Mouse (Mus musculus) liver, embryonic 14.5 days (tissue): ENCODE results near the gene 1520401A03Rik. TPM values are rescaled to one million over a fixed set of nuclear protein-coding genes. Genes with fewer than 3 reads are reported as not detected.

ENCODE experiments used
- ATAC-seq: fragments of 200-750 bp; cut with Nextera tagmentation; 2 replicates; pipeline ENCODE4 v1.8.0; 2017; ENCODE audit warnings: moderate number of reproducible peaks, mild to moderate bottlenecking, moderate library complexity; ENCODE audit not compliant: insufficient read depth
- DNase-seq, 3 experiments: peaks; one replicate each; pipeline ENCODE4 v3.0.0-alpha.2; 2012 to 2013; ENCODE audit warnings: low read depth in 3 of 3, low spot score in 3 of 3
- H3K27ac ChIP-seq: fragments of 300-500 bp; sonication (generic); 2 replicates; pipeline ENCODE4 v1.5.1; 2014; ENCODE audit warnings: moderate library complexity, mild to moderate bottlenecking, control low read depth, inconsistent platforms
- H3K27me3 ChIP-seq: fragments of 300-500 bp; sonication (generic); 2 replicates; pipeline ENCODE4 v1.6.1; 2014; ENCODE audit warnings: mild to moderate bottlenecking, low read length, moderate library complexity; ENCODE audit not compliant: control insufficient read depth, insufficient read depth
- H3K36me3 ChIP-seq: fragments of 300-500 bp; sonication (generic); replicated peaks from 2 replicates; pipeline ENCODE4 v1.6.1; 2014; ENCODE audit warnings: low read depth; ENCODE audit not compliant: control insufficient read depth, insufficient read depth
- H3K4me1 ChIP-seq, 2 experiments: fragments of 200-500 bp in 1 of 2; fragments of 300-500 bp in 1 of 2; sonication (generic) in 1 of 2; replicated peaks; 2 replicates each; pipeline ENCODE4 v1.6.1; 2012 to 2014; ENCODE audit warnings: antibody characterized with exemption in 1 of 2, inconsistent platforms in 1 of 2, low read length in 1 of 2; ENCODE audit not compliant: control insufficient read depth in 2 of 2, insufficient read depth in 2 of 2
- H3K4me2 ChIP-seq: fragments of 300-500 bp; sonication (generic); 2 replicates; pipeline ENCODE4 v1.6.1; 2014; ENCODE audit warnings: low read depth, mild to moderate bottlenecking, control low read depth, moderate library complexity
- H3K4me3 ChIP-seq, 2 experiments: fragments of 200-500 bp in 1 of 2; fragments of 300-500 bp in 1 of 2; sonication (generic) in 1 of 2; 2 replicates each; pipeline ENCODE4 v1.5.1; 2012 to 2014; ENCODE audit warnings: low read depth in 2 of 2, low read length in 2 of 2, mild to moderate bottlenecking in 2 of 2, control low read depth in 1 of 2, inconsistent platforms in 1 of 2, moderate library complexity in 1 of 2; ENCODE audit not compliant: insufficient read depth in 1 of 2
- H3K9ac ChIP-seq: fragments of 300-500 bp; sonication (generic); replicated peaks from 2 replicates; pipeline ENCODE4 v1.6.1; 2014; ENCODE audit warnings: mild to moderate bottlenecking, control low read depth, moderate library complexity
- H3K9me3 ChIP-seq: fragments of 300-500 bp; sonication (generic); 2 replicates; pipeline ENCODE4 v1.6.1; 2016; ENCODE audit warnings: low read length, mixed read lengths; ENCODE audit not compliant: control insufficient read depth
- CTCF ChIP-seq: IDR thresholded peaks from 2 replicates; pipeline ENCODE4 v1.5.1; 2016; ENCODE audit warnings: antibody characterized with exemption, low read depth, control low read depth
- EP300 ChIP-seq: IDR thresholded peaks from 2 replicates; pipeline ENCODE4 v1.6.1; 2016; ENCODE audit warnings: antibody characterized with exemption, low read depth
- WGBS: fragments of 180-500 bp; shearing (Covaris S2); extraction: QIAGEN DNeasy Blood & Tissue Kit; methylation state at CpG from one replicate; pipeline ENCODE4 v1.1.7; 2014; ENCODE audit not compliant: insufficient replicate concordance; 5-methylcytosine and 5-hydroxymethylcytosine counted together
- polyA plus RNA-seq, 2 experiments: library from polyadenylated mRNA; depleted of rRNA in 1 of 2; stranded (reverse) in 1 of 2; unstranded in 1 of 2; fragments of >200 nt; fragmentation: Nextera tagmentation in 1 of 2; extraction: Ambion mirVana in 1 of 2; gene quantifications; 2 replicates each; pipeline versions ENCODE4 v1.2.1 to v1.2.3; 2012 to 2014

The 1520401A03Rik gene
- polyA plus RNA-seq, 2 experiments = 0.09 TPM; not detected in 1

GRCm38 (mm10) chr17:23721886-23722285 lies 697 bp downstream of the 1520401A03Rik start:
- Histone ChIP-seq H3K27ac (no peak overlapping the region), H3K9me3 (no peaks in the 10 kb centered on the region), H3K36me3 (no peaks in the 10 kb centered on the region), H3K4me3 (no peak overlapping the region), H3K4me2 (no peak overlapping the region), H3K27me3 (no peaks in the 10 kb centered on the region), H3K4me1 (peaks cover 8 to 13% of the 10 kb centered on the region in 2 experiments), H3K9ac (no peak overlapping the region)
- TF ChIP-seq CTCF (no peak), EP300 (no peak)
- no peak for ATAC-seq
- 70% methylated on average over 2 of the region's 2 CpGs for WGBS
- DNase-seq = no peak

GRCm38 (mm10) chr17:23719455-23719854 lies 3.1 kb downstream of the 1520401A03Rik start:
- Histone ChIP-seq H3K27me3 (no peaks in the 10 kb centered on the region), H3K9me3 (no peaks in the 10 kb centered on the region), H3K36me3 (no peaks in the 10 kb centered on the region), H3K27ac (no peak overlapping the region), H3K4me3 (no peak overlapping the region), H3K9ac (no peak overlapping the region), H3K4me1 (peaks cover 0 to 3% of the 10 kb centered on the region in 2 experiments; a peak in 1 of 4 replicates), H3K4me2 (no peak overlapping the region)
- ATAC-seq = no peak
- no peak for DNase-seq
- TF ChIP-seq EP300 (no peak), CTCF (no peak)
- 23% methylated on average over 1 of the region's 1 CpGs for WGBS

GRCm38 (mm10) chr17:23717003-23717402 lies 5.6 kb downstream of the 1520401A03Rik start:
- no peak overlapping the region for H3K9ac ChIP-seq
- no peaks in the 10 kb centered on the region for H3K36me3 ChIP-seq
- DNase-seq (no peak), ATAC-seq (no peak)
- WGBS = 20% methylated on average over 2 of the region's 2 CpGs
- no peaks in the 10 kb centered on the region for H3K27me3 ChIP-seq
- TF ChIP-seq CTCF (no peak), EP300 (no peak)
- no peak overlapping the region for H3K4me2 ChIP-seq
- no peak overlapping the region for H3K4me3 ChIP-seq
- H3K9me3 ChIP-seq = no peaks in the 10 kb centered on the region
- H3K27ac ChIP-seq = no peak overlapping the region
- peaks cover 0 to 3% of the 10 kb centered on the region in 2 experiments; a peak in 1 of 4 replicates for H3K4me1 ChIP-seq

- no peak for ATAC-seq
- Histone ChIP-seq H3K4me3 (no peak overlapping the region), H3K4me2 (no peak overlapping the region), H3K36me3 (no peaks in the 10 kb centered on the region), H3K27ac (no peak overlapping the region), H3K27me3 (peaks cover under 1% of the 10 kb centered on the region), H3K9me3 (no peaks in the 10 kb centered on the region), H3K9ac (no peak overlapping the region), H3K4me1 (no peaks in the 10 kb centered on the region)
- DNase-seq = peak; percentile 30 to 40 (median 33)
- WGBS = 0% methylated on average over 3 of the region's 3 CpGs
- TF ChIP-seq CTCF (peak; percentile 93), EP300 (no peak)
Measured at GRCm38 (mm10) chr17:23706212-23706611, 16.4 kb downstream of the 1520401A03Rik start.

- 52% methylated on average over 7 of the region's 7 CpGs for WGBS
- Histone ChIP-seq H3K4me3 (no peak overlapping the region), H3K4me1 (no peaks in the 10 kb centered on the region), H3K4me2 (no peak overlapping the region), H3K36me3 (no peaks in the 10 kb centered on the region), H3K27ac (no peak overlapping the region), H3K9ac (no peak overlapping the region), H3K9me3 (no peaks in the 10 kb centered on the region), H3K27me3 (peaks cover 7% of the 10 kb centered on the region)
- ATAC-seq (no peak), DNase-seq (no peak)
- no peak for TF ChIP-seq EP300
- TF ChIP-seq CTCF = no peak
Measured at GRCm38 (mm10) chr17:23705525-23706104, 17.0 kb downstream of the 1520401A03Rik start.
